Mouse (Mus musculus): ENCODE data around the gene Zfp287.

- TF ChIP-seq CTCF (IDR thresholded peaks at IDR 0.05; ENCODE audit: insufficient read depth, low read length) (no peak), POLR2A (IDR thresholded peaks at IDR 0.05; ENCODE audit: borderline replicate concordance, extremely low read depth, low read depth, low read length) (no peak)
Measured at GRCm38 (mm10) chr11:62651563-62651962, 80.1 kb downstream of the Zfp287 start.
